Mouse (Mus musculus) liver, adult 2 months (tissue): ENCODE data around the gene Inpp5k.

ENCODE experiments used
- CTCF ChIP-seq: fragments of 200-500 bp; IDR thresholded peaks from 2 replicates; pipeline ENCODE4 v1.5.1; 2011; ENCODE audit warnings: low read depth, low read length, control low read depth
- POLR2A ChIP-seq: fragments of 200-500 bp; IDR thresholded peaks from 2 replicates; pipeline ENCODE4 v1.6.1; 2011; ENCODE audit warnings: low read length, control low read depth; ENCODE audit not compliant: insufficient read depth; ENCODE audit errors: extremely low read depth

- TF ChIP-seq CTCF = no peak
- no peak for TF ChIP-seq POLR2A
Observed at GRCm38 (mm10) chr11:75660081-75660590, 29.3 kb downstream of the Inpp5k start.
